Mouse (Mus musculus) T-helper 2 cell (primary cell): ENCODE measurements at regions not wholly inside any gene's neighbourhood (a gene's known extent, or its start where the extent isn't known, plus 50 kb on each side); places are given as distances from the start of the nearest gene placed in this dataset.
"Not testable (repeated sequence)": the region's sequence is repeated elsewhere in the genome, so short reads cannot be mapped to it uniquely, and the experiment has no call there.

Experiments used
- in situ Hi-C: fragments of 300-600 bp; cut with MboI, MseI; formaldehyde crosslinking; loops from one replicate; pipeline ENCODE4 v1.15.1; 2025; ENCODE audit warnings: high pct_unique_total_duplicates

GRCm38 (mm10) chr13:65563303-65563702 is 50.8 kb downstream of the Gm10139 start:
- in situ Hi-C loops, result loop anchor here (10.0 kb wide), 1 partner anchor 139 kb away; no protein-coding TSS in a partner anchor

- in situ Hi-C loops, result loop anchor here (5.0 kb wide), 1 partner anchor 209 kb away; no protein-coding TSS in a partner anchor
These were observed 73.8 kb downstream of the Gm10139 start for GRCm38 (mm10) chr13:65586231-65586630.

- in situ Hi-C loops, result loop anchor here (10.0 to 25.0 kb wide), 2 partner anchors 125 to 1117 kb away; no protein-coding TSS in a partner anchor
These were observed 107.7 kb downstream of the Gm10139 start for GRCm38 (mm10) chr13:65620199-65620598.

GRCm38 (mm10) chr13:65650297-65650696 is 137.8 kb downstream of the Gm10139 start:
- in situ Hi-C loops, result not testable (repeated sequence)

- in situ Hi-C loops, result not testable (repeated sequence)
These were observed 147.4 kb downstream of the Gm10139 start for GRCm38 (mm10) chr13:65659865-65660264.
